Mouse (Mus musculus) brain, embryonic 14.5 days (tissue): ENCODE data around the gene Adamts5.

Experiments used
- CTCF ChIP-seq: fragments of 200-500 bp; IDR thresholded peaks from 2 replicates; pipeline ENCODE4 v1.5.1; 2012; ENCODE audit warnings: inconsistent platforms, mild to moderate bottlenecking, moderate library complexity, borderline replicate concordance; ENCODE audit not compliant: insufficient read depth, insufficient read length; ENCODE audit errors: extremely low read depth
- POLR2A ChIP-seq: fragments of 200-500 bp; IDR thresholded peaks from 2 replicates; pipeline ENCODE4 v1.6.1; 2012; ENCODE audit warnings: mild to moderate bottlenecking, inconsistent platforms, borderline replicate concordance; ENCODE audit not compliant: poor library complexity, insufficient read depth, insufficient read length, severe bottlenecking; ENCODE audit errors: extremely low read depth

GRCm38 (mm10) chr16:85871971-85872370 lies 29.7 kb downstream of the Adamts5 start:
- TF ChIP-seq POLR2A (no peak), CTCF (no peak)
